Mouse (Mus musculus) stomach, embryonic 16.5 days (tissue): ENCODE results near the gene Zfyve28. TPM values are rescaled to one million over a fixed set of nuclear protein-coding genes. Genes with fewer than 3 reads are reported as not detected.

ENCODE experiments used
- ATAC-seq: fragments of 200-750 bp; cut with Nextera tagmentation; 2 replicates; pipeline ENCODE4 v1.8.0; 2017; ENCODE audit warnings: moderate number of reproducible peaks, moderate TSS enrichment; ENCODE audit not compliant: insufficient read depth, low FRiP score
- H3K27ac ChIP-seq: fragments of 300-500 bp; sonication (generic); 2 replicates; pipeline ENCODE4 v1.5.1; 2014; ENCODE audit warnings: low read length
- H3K27me3 ChIP-seq: fragments of 300-500 bp; sonication (generic); 2 replicates; pipeline ENCODE4 v1.6.1; 2014; ENCODE audit warnings: low read length, control low read depth, mixed read lengths; ENCODE audit not compliant: control insufficient read depth, insufficient read depth
- H3K36me3 ChIP-seq: fragments of 300-500 bp; sonication (generic); 2 replicates; pipeline ENCODE4 v1.6.1; 2014; ENCODE audit warnings: low read length; ENCODE audit not compliant: control insufficient read depth, insufficient read depth
- H3K4me1 ChIP-seq: fragments of 300-500 bp; sonication (generic); 2 replicates; pipeline ENCODE4 v1.6.1; 2014; ENCODE audit warnings: low read length, control low read depth, mixed read lengths; ENCODE audit not compliant: control insufficient read depth, insufficient read depth
- H3K4me2 ChIP-seq: fragments of 300-500 bp; sonication (generic); 2 replicates; pipeline ENCODE4 v1.6.1; 2014; ENCODE audit warnings: low read depth, low read length, mixed read lengths
- H3K4me3 ChIP-seq: fragments of 300-500 bp; sonication (generic); replicated peaks from 2 replicates; pipeline ENCODE4 v1.5.1; 2014; ENCODE audit warnings: mild to moderate bottlenecking, low read length
- H3K9ac ChIP-seq: fragments of 300-500 bp; sonication (generic); 2 replicates; pipeline ENCODE4 v1.6.1; 2014; ENCODE audit warnings: low read length
- H3K9me3 ChIP-seq: fragments of 300-500 bp; sonication (generic); replicated peaks from 2 replicates; pipeline ENCODE4 v1.6.1; 2016; ENCODE audit warnings: low read length, control low read depth; ENCODE audit not compliant: control insufficient read depth
- WGBS: fragments of 180-500 bp; shearing (Covaris S2); extraction: QIAGEN DNeasy Blood & Tissue Kit; methylation state at CpG from one replicate; pipeline ENCODE4 v1.1.7; 2014; 5-methylcytosine and 5-hydroxymethylcytosine counted together
- polyA plus RNA-seq: library from polyadenylated mRNA; unstranded; fragments of >200 nt; fragmentation: Nextera tagmentation; extraction: Ambion mirVana; gene quantifications from 2 replicates; pipeline ENCODE4 v1.2.1, GENCODE M21; 2015

Zfyve28 gene
- polyA plus RNA-seq, 1 experiment from 2014 or later: 0.63 TPM

GRCm38 (mm10) chr5:34195786-34196185 is 92.5 kb downstream of the Zfyve28 start:
- no peak for ATAC-seq
- no peak overlapping the region for H3K4me3 ChIP-seq
- no peaks in the 10 kb centered on the region for H3K36me3 ChIP-seq
- no peaks in the 10 kb centered on the region for H3K9me3 ChIP-seq
- H3K4me2 ChIP-seq: no peak overlapping the region
- H3K9ac ChIP-seq: no peak overlapping the region
- H3K4me1 ChIP-seq: 0 out of 2 replicates have a peak, but pooled peaks cover 3% of the 10 kb centered on the region
- no peaks in the 10 kb centered on the region for H3K27me3 ChIP-seq
- no peak overlapping the region for H3K27ac ChIP-seq
- 89% methylated on average over 12 of the region's 12 CpGs for WGBS

DNA sequence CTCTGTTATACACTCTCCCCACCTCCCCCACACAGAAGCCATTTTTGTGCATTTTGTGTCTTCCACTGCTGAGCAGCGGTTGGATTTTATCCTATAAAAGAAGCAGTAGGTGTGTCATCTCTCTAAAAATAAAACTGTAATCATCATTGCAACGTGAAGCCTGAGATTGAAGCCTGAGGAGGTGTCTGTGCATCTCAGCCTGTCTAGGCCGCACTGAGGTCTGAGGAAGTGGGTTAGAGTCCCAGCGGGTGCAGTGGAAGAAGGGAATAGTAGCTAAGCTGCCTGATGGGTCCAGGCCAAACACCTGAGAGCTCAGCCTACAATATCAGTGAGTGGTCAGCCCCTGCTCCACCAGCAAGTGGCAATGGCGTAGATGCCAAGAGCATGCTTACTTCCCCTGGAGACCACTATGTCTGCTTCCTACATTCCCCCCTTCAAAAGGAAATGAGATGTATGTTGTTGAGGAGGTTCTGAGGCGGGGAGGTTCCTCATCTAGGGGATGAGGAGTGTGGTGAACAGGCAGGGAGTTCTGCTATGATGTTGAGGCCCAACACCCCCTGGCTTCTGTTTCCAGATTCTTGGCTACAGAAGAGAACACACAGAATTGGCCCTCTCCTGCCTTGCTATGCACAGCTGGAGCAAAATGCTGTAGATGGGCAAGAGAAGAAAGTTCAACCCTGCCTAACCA is 93.1 kb downstream of the Zfyve28 start:
- ATAC-seq: no peak
- no peaks in the 10 kb centered on the region for H3K27me3 ChIP-seq
- 0 out of 2 replicates have a peak, but pooled peaks cover 3% of the 10 kb centered on the region for H3K4me1 ChIP-seq
- H3K36me3 ChIP-seq: no peaks in the 10 kb centered on the region
- H3K9me3 ChIP-seq: no peaks in the 10 kb centered on the region
- no peak overlapping the region for H3K4me2 ChIP-seq
- no peak overlapping the region for H3K4me3 ChIP-seq
- 73% methylated on average over 6 of the region's 6 CpGs for WGBS
- H3K27ac ChIP-seq: no peak overlapping the region
- H3K9ac ChIP-seq: no peak overlapping the region

GRCm38 (mm10) chr5:34194426-34194825 is 93.8 kb downstream of the Zfyve28 start:
- WGBS: 48% methylated on average over 1 of the region's 1 CpGs
- H3K9me3 ChIP-seq: no peaks in the 10 kb centered on the region
- H3K4me3 ChIP-seq: no peak overlapping the region
- no peaks in the 10 kb centered on the region for H3K36me3 ChIP-seq
- H3K27me3 ChIP-seq: no peaks in the 10 kb centered on the region
- ATAC-seq: no peak
- 0 out of 2 replicates have a peak, but pooled peaks cover 3% of the 10 kb centered on the region for H3K4me1 ChIP-seq
- no peak overlapping the region for H3K4me2 ChIP-seq
- H3K27ac ChIP-seq: no peak overlapping the region
- H3K9ac ChIP-seq: no peak overlapping the region

DNA sequence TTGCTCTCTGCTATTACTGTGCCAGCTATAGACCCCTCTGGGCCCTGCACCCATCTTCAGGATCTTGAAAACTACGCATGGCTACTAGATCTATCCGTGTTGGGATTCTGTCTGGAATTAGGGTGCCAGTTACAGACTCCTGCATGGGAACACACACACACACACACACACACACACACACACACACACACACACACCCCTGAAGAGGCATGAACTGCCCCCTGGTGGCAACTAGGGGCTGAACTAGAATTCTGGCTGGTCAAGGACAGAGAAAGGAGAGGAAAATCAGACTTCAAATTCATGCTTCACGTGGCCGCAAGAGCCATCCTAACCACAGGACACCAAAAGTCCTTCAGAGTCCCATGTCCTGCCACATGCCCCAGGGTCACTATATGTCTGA is 96.4 kb downstream of the Zfyve28 start:
- Histone ChIP-seq H3K9me3 (no peaks in the 10 kb centered on the region), H3K9ac (no peak overlapping the region), H3K4me1 (peaks cover 13% of the 10 kb centered on the region), H3K4me3 (no peak overlapping the region), H3K27me3 (no peaks in the 10 kb centered on the region), H3K36me3 (no peaks in the 10 kb centered on the region), H3K4me2 (no peak overlapping the region), H3K27ac (no peak overlapping the region)
- WGBS: 69% methylated on average over 4 of the region's 4 CpGs
- no peak for ATAC-seq

GRCm38 (mm10) chr5:34191021-34191420 is 97.2 kb downstream of the Zfyve28 start:
- Histone ChIP-seq H3K4me3 (no peak overlapping the region), H3K36me3 (no peaks in the 10 kb centered on the region), H3K4me2 (no peak overlapping the region), H3K27me3 (no peaks in the 10 kb centered on the region), H3K27ac (no peak overlapping the region), H3K9ac (no peak overlapping the region), H3K9me3 (no peaks in the 10 kb centered on the region), H3K4me1 (peaks cover 16% of the 10 kb centered on the region)
- 41% methylated on average over 4 of the region's 4 CpGs for WGBS
- no peak for ATAC-seq

- H3K9ac ChIP-seq: no peak overlapping the region
- no peaks in the 10 kb centered on the region for H3K9me3 ChIP-seq
- peaks cover 30% of the 10 kb centered on the region for H3K4me1 ChIP-seq
- ATAC-seq: no peak
- H3K36me3 ChIP-seq: no peaks in the 10 kb centered on the region
- no peak overlapping the region for H3K4me3 ChIP-seq
- H3K27me3 ChIP-seq: no peaks in the 10 kb centered on the region
- no peak overlapping the region for H3K4me2 ChIP-seq
- 57% methylated on average over 1 of the region's 1 CpGs for WGBS
- H3K27ac ChIP-seq: no peak overlapping the region
Observed at GRCm38 (mm10) chr5:34189521-34189920, 98.7 kb downstream of the Zfyve28 start.

- Histone ChIP-seq H3K9me3 (no peaks in the 10 kb centered on the region), H3K27me3 (no peaks in the 10 kb centered on the region), H3K4me3 (peak overlapping the region; percentile 85), H3K36me3 (no peaks in the 10 kb centered on the region), H3K9ac (peak overlapping the region; percentile 85), H3K4me1 (peaks cover 34% of the 10 kb centered on the region), H3K4me2 (peak overlapping the region; percentile 78), H3K27ac (peak overlapping the region; percentile 85)
- 62% methylated on average over 2 of the region's 2 CpGs for WGBS
- no peak for ATAC-seq
Observed at GRCm38 (mm10) chr5:34188856-34189255, 99.4 kb downstream of the Zfyve28 start.

- peak within 1 kb of the TSS; percentile 95 for H3K27ac ChIP-seq
- peak within 1 kb of the TSS; percentile 78 for H3K4me2 ChIP-seq
- no peaks in the 10 kb centered on the region for H3K9me3 ChIP-seq
- peak within 1 kb of the TSS; percentile 85 for H3K4me3 ChIP-seq
- H3K27me3 ChIP-seq: no peaks in the 10 kb centered on the region
- peak; percentile 98 for ATAC-seq
- H3K9ac ChIP-seq: peak within 1 kb of the TSS; percentile 93
- H3K36me3 ChIP-seq: no peaks in the 10 kb centered on the region
- WGBS: under 1% methylated on average over 60 of the region's 60 CpGs
- peaks cover 45% of the 10 kb centered on the region for H3K4me1 ChIP-seq
Observed at GRCm38 (mm10) chr5:34187601-34188316, 100.5 kb downstream of the Zfyve28 start, which contains the start of gene Mxd4. Mxd4 (minus strand) TSS chr5:34187720.

DNA sequence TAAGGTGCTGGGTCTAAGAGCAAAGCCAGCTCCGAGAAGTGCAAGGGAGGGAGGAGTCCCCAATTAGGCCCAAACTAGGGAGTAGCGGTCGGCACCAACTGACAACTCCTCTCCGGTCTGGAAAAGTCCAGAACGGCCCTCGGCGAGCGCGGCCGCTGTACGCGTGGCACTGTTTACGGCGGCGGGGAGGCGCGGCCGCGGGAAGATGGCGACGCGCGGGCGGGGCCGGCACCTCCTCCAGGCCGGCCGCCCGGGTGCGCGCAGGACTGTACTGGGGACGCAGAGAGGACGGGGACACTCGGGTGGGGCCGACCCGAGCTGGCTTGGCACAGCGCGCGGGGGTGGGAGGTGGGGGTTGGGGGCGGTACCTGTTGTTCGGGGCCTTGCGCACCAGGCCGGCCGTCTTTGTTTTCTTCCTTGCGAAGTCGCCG is 101.3 kb downstream of the Zfyve28 start:
- under 1% methylated on average over 45 of the region's 46 CpGs for WGBS
- Histone ChIP-seq H3K36me3 (no peaks in the 10 kb centered on the region), H3K27ac (peak overlapping the region; percentile 95), H3K27me3 (no peaks in the 10 kb centered on the region), H3K9me3 (no peaks in the 10 kb centered on the region), H3K4me1 (peaks cover 53% of the 10 kb centered on the region), H3K9ac (peak overlapping the region; percentile 93), H3K4me2 (peak overlapping the region; percentile 78), H3K4me3 (peak overlapping the region; percentile 85)
- ATAC-seq: peak; percentile 8; the same call in 1 of the 2 replicates
